Mouse (Mus musculus): ENCODE measurements around the gene Stx6.

The Stx6 gene

DNA sequence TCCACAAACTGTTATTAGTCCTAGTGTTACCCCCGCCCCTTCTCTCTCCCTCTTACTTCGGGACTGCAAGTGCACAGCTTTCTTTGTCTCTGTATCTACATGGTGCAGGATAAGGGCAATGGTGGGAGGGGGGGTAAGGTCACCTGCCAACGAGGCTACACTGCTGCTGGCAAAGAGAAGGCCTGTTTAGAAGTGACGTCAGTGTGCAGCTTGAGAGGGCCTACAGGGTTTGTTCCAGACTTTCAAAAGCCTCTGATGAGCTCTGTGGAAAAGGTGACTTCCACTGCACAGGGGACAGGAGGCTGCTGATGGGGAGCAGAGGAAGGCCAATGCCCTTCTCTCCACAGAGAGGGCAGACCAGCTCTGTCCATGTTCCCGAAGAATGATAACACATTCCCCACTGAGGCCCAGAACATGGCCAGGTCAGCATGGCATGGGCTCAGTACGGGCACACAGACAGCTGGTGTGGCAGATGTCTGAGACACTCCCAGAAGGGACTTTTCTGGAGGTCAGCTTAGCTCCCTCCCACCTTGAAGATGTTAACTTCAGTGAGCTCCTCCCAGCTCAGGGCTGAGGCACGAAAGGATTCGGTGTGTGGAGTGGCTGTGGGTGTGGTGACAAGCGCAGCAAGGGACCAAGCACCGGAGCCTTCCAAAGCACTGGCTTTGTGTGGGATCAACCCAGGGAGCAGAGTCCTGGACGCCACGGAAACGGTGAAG is 78.0 kb downstream of the Stx6 start:
- DNase-seq, result no peak

DNA sequence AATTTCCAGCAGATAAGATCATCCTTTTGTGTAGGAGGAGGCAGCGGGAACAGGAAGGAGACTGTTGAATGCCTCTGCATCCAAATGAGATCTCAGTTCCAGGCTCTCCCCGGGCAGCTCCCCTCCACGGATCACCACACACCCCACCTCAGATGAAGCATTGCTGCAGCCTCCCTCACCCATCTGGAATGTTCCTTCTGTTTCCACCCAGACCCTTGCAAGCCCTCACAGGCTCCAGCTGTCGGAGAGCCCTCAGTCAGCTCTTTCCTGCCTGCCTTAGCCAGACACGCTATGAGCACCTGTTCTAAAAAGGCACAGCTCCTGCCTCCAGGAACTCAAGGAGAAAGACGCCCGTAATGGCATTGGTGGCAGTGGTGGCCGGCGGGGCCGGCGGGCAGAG is 78.9 kb downstream of the Stx6 start:
- no peak for DNase-seq

DNA sequence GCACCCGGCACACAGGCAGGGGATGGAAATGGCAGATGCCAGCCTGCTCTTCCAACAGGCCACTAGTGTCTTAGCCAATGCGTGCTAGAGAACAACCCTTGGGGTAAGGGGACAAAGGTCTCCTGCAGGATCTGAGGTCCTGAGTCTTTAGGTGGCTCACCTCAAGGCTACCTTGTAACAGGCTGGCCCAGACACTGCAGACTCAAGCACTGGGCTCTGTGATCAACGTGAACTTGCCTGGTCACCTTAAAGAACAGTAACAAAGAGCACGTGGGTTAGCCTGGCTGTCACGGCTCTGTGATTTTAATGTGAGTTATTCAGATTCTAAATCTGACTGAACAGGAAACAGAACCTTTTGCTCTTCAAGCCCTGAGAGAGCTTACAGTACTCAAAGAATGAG is 79.6 kb downstream of the Stx6 start:
- DNase-seq, result no peak

DNA sequence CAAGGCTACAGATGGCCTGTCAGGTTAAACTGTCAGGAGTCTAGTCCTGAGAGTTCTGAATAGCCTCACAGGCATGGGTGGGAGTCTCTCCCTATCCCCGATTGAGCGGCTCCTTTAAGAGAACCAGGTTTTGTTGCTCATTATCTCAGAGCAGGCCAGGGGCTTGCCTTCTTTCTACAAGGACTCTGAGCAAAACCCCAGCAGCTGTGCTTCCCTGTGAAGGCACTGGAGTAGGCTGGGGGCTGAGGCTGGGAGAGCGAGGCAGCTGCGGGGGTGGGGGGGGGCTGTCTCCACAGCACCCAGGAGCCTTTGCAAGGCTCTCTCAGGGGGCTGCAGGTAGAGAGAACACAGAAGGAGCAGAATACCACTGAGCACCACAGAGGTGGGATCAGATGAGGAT is 80.7 kb downstream of the Stx6 start:
- DNase-seq, result no peak

DNA sequence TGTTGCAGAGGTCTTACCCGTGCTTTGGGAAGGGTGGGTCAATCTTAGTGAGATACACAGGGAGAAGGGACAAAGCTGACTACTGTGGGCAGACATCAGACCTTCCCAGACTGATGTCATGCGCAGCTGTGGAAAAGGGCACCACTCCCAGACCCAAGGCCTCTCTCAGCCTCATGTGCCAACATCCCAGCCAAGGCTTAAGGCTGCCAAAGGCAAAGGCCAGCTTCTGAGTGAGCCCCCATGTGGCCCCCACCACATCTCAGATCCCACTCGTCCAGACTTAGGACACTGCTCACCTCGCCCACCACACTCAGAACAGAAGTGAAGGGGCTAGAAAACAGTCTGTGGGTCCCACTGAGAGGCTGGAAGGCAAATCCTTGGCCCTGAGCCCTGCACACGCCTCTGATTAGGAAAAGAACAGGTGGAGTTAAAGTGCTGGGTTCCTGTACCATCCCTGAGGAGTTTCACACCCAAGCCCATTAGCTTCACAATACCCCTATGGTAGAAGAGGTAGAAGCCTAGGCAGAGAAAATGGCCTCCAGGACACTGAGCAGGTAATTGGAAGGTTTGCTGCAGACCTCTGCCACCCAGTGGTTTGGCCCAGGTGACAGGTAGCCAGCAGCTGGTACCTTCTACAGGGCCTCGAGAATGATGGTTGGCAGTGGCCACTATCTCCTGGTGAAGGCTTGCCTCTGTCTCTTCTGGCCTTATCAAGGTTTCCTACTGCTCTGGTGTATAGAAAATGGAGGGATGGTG is 81.6 kb downstream of the Stx6 start:
- no peak for DNase-seq

DNA sequence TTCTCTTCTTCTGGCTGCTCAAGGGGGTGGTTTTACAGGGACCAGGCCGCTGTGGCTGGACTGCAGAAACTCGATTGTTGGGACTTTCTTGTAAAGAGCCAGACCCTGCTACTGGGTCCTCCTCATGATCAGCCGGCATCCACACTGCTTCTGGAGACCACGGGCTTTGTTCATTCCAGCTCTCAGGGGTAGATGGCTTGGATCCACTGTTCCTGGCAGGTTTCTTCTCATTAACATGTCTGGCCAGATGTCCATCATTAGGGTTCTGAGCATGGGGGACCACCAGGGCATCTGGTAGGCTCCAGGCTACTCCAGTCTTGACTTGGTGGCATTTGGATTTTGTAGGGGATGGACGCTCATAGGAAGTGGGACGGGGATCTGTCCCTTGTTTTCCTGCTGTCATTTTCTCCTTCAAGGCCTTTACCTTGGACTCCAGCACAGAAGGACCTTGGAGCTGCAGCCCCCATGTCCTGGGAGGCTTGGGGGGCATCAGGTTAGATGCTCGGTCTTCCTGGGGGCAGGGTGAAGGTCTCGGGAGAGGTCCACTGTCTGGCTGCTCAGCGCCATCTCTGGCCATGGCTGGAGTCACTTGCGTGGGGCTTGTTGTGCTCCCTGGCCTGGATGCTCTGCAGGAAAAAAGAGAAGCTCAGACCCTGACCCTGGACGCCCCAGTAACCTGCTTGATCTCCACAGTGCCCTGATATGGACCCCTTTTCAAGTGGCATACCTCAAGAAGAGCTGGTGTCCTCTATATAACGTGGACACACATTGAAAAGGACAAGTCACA is 83.4 kb downstream of the Stx6 start:
- no peak for DNase-seq

DNA sequence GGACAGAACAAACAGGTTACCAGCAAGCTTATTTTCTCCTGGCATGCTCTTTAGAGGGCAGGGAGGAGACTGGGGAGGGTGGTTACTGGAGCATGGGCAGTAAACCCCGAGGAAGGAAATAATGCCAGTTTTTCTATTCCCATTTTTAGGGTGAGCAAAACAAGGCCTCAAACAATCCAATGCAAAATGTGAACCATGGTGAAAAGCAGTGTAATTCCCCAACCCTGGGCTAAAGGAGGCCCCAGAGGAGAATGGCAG is 83.9 kb downstream of the Stx6 start:
- DNase-seq, result no peak

DNA sequence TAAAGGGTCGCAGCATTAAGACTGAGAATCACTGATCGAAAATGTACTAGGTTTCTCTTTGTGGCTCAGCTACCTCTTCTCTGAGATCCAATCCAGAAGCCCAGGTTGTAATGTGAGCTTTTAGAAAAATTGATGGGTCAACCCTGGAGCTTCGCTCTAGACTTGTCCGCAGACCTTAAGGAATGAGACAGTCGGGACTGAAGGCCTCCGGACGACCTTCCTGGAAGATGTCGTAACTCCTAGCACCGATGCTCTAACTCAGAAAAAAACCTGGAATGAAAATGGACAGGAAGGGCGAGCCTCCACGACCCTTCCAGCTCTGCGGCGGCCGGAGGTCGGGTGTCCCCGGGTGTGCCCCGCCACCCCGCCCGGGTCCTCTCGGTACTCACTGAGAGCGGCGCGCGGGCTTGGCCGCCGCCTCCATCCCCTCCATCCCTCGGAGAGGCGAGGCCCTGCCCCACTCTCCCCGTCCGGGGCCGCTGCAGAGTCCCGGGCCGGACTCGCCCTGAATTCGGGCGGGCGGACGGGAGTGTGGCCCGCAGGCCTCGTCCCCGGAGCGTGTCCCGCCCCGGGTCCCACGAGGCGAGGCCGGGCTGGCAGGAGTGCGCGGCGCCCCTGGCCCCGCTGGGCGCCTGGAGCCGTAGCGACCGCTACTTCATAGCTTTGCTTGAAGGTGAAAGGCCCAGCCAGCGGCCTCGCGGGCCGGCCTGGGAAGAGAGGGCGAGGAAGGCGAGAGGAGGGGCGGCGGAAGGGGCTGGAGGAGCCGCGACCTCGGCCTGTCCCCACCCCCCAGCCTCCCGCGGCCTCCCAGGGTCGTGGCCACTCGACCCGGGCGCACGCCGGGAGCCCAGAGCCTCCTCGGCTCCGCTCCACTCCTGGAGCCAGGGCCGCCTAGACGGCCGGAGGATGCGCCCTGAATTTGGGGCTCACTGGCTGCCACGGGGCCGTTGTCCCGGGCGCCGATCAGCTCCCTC is 85.6 kb downstream of the Stx6 start, which contains the start of gene BC034090:
BC034090 (minus strand) TSS at position 648 of the 974 bp plus-strand sequence.
- no peak for DNase-seq

DNA sequence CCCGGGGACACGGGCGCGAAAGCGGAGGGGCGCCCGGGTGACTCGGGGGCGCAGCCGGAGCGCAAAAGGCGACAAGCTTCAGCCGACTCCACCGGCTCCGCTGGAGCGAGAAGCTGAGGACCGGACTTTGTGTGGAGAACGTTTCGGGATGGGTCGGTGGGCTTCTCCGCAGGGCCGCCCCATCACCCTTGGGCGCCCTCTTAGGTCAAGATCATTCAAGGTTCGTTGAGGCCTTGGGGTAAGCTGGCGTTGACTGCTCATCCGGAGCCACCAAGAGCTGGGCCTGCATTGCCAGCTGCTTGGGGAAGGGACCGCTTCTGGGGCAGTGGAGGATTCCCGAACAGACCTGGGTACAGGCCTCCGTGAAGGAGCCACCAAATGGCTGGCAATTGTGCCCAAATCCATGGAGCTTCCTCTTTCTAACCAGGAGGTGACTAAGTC is 86.3 kb downstream of the Stx6 start:
- no peak for DNase-seq

DNA sequence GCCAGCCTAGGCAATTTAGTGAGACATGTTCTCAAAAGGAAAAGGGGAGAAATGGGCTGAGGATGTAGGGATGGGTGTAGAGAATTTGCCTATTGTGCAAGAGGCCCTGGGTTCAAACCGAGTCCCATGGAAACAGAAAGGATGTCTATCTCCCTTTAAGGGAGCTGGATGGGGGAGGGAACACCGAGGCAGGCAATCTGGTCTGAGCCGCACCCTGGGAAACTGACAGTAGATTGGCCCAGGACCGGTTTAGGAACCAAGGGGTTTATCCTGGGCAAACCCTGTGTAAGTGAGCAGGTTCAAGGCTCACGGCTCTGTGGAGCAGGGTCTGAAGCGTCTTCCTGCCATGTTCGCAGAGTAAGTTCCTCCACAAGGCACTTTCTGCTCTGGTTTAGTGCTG is 87.0 kb downstream of the Stx6 start:
- no peak for DNase-seq

DNA sequence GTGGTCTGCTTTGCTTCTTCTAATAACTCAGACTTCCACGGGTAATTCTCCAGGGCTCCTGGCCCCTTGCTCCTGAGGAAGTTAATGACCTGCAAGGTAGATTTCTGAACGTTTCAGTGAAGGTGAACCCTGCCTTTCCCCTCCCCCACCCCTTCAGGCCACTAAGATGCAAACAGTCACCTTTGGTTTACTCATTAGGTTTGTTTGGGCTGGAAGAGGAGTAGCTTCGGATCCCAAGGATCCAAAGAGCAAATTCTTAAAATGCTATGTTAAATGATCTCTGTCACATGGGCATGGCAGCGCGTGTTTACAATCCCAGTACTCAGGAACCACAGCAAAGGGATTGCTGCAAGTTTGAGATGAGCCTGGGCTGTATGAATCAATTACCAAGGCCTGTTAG is 88.9 kb downstream of the Stx6 start:
- DNase-seq, result no peak

DNA sequence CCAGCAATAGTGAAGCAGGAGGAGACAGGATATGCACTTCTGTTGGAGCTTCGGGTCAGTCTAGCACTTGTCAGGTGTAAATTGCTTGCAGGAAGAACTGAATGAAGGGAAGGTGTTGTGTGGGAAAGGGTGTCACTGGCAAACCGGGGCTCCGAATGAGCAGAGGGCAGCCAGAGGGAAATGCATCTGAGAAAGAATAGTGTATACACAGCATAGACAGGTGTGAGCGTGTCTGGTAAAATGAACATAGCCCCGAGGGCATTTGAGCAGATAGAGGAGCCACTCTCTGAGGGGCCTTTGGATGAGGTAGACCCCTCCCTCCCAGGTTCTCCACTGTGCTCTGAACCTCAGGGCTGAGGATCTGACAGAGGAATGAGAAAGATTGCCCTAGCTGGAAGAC is 89.5 kb downstream of the Stx6 start:
- DNase-seq, result no peak

DNA sequence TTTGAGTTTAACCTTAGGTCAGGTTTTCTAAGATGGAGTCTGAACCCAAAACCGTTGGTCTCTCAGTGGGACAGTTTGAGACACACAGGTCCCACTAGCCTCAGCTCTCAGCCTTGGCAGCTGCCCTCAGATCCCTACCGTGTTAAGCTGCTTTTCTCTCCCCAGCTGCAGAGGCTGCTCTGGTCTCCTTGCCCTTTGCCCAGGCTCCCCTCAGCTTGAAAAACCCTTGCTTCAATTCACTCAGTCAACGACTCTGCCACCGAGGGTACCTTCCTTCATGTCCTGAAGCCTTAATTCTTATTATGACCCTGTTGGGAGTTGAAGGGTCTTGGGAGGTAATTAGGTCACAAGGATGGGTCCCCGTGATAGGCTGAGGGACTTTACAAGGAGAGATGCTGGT is 91.4 kb downstream of the Stx6 start:
- DNase-seq, result no peak

DNA sequence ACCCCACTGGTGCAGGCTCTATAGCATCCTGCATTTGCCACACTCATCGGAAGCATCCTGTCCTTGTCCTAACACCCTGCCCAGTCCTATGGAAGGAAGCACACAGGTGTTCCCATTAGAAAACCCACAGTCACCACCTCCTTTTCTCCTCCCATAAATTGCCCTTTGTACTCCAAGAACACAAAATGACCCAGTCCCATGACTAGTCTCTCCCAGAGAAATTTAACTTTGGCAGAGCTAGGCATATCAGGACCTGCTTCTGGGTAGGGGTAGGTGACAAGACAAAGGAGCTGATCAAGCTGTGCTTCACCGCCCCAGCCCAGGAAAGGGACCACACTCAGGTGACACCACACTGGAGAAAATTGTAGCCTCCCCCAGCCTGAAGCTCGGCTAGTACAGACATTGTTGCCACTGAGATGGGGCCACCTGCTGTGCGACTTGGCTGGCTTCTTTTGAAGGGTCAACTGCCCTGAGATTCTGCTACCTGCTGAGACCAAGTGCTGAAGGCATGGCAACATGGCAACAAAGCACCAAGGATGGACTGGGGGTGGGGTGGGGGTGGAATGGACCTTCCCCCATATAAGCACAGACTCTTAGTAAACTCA is 92.1 kb downstream of the Stx6 start:
- DNase-seq, result no peak

DNA sequence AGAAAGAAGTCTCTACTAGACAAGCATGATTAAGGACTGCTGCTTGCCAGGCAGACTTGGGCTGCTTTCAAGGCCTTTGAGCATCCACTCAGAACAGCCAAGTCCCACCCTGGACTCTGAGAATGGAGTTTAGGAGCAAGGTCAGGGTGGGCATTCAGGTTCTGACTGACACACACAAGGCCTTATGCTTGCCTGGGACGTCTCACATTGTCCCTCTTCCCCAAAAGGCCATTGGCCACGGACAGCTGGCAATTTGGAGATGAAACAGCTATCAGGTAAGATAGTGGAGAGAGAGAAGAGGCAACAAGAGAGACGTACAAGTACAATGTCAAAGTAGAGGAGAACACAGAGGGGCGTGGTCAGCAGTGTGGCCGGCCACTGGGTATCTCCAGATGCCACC is 93.1 kb downstream of the Stx6 start:
- DNase-seq, result no peak

DNA sequence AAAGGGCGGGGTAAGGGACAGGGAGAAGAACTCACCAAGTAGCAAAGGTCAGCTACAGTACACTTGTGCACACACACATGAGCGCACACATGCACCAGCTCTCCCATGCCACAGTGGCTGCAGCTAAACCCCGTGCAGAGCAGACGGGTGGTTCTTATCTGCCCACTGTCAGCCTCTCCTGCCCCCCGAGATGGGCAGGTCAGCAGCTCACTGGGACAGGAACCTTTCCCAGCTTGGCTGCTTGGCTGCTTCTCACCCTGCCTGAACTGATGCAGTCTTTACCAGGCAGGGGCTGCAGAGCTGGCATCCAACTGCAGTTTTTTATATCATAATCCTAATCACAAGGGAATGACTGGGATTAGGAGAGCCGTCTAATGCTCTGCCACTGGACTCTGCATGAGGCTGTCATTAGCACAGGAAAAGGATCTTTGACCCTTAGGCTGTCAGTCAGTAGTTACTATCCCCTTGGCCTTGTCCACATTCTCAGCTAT is 94.2 kb downstream of the Stx6 start:
- no peak for DNase-seq

DNA sequence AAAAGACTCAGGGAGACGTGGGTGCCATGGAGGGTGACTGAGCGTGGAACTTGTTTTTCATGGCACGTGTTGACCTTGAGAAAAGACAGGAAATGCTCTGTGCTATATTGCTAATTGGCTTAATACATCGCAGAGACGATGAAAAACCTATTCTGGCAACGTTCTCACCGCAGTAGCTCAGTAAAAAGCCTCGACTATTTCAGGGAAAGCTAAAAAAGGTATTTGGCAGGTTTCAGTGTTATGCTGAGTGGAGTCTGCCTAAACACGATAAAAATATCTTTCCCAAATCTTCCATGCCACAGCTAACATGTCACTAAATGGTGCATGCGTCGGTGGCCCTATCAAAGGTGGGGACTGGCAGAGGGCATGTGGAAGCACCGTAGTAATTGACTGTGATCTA is 94.6 kb downstream of the Stx6 start:
- no peak for DNase-seq

DNA sequence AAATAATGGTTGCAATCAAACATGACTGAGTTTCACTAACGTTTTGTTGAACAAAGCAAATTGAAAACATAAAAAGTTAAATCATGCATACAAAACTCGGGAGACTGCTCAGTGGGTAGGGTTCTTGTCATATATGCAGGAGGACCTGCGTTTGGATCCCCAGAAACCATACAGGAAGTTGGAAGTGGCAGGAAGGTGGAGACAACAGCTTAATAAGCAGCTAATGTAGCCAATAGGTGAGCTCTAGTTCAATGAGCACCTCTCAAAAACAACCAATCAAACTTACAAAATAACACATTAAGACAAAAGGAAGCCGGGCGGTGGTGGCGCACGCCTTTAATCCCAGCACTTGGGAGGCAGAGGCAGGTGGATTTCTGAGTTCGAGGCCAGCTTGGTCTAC is 95.8 kb downstream of the Stx6 start:
- DNase-seq, result no peak

Data from cerebellum, adult 11-12 months (tissue).